Mouse (Mus musculus) myocyte (in vitro differentiated cells): ENCODE data around the gene Samd4b.

Experiments used
- E2F4 ChIP-seq: IDR thresholded peaks from one replicate; pipeline ENCODE4 v1.6.1; 2011; ENCODE audit warnings: mild to moderate bottlenecking, control low read depth, moderate library complexity; ENCODE audit not compliant: insufficient read depth
- MAX ChIP-seq: IDR thresholded peaks from one replicate; pipeline ENCODE4 v1.6.1; 2011; ENCODE audit warnings: low read depth, mild to moderate bottlenecking, control low read depth
- MYOD1 ChIP-seq, 3 experiments: IDR thresholded peaks; one replicate each; pipeline ENCODE4 v1.6.1; 2011; ENCODE audit warnings: control low read depth in 2 of 3, low read depth in 2 of 3, mild to moderate bottlenecking in 2 of 3, moderate library complexity in 1 of 3; ENCODE audit not compliant: insufficient read length in 2 of 3, control insufficient read depth in 1 of 3
- MYOG ChIP-seq, 3 experiments: IDR thresholded peaks; one replicate each; pipeline ENCODE4 v1.6.1; 2011; ENCODE audit warnings: control low read depth in 2 of 3, low read depth in 2 of 3, mild to moderate bottlenecking in 2 of 3; ENCODE audit not compliant: insufficient read length in 2 of 3, control insufficient read depth in 1 of 3, insufficient read depth in 1 of 3
- POLR2A ChIP-seq: IDR thresholded peaks from one replicate; pipeline ENCODE4 v1.6.1; 2011; ENCODE audit warnings: low read depth, mild to moderate bottlenecking, control low read depth, moderate library complexity; ENCODE audit not compliant: insufficient read length

GRCm38 (mm10) chr7:28401942-28402341, 196.0 kb downstream of the Samd4b start:
- TF ChIP-seq MYOG (IDR thresholded peaks at IDR 0.05; ENCODE audit: control insufficient read depth in 1 of 3, insufficient read depth in 1 of 3, insufficient read length in 2 of 3, low read depth in 2 of 3) = no peak
- no peak for TF ChIP-seq POLR2A
- TF ChIP-seq E2F4 = no peak
- TF ChIP-seq MYOD1 (IDR thresholded peaks at IDR 0.05; ENCODE audit: control insufficient read depth in 1 of 3, insufficient read length in 2 of 3, low read depth in 2 of 3) = no peak
- TF ChIP-seq MAX = no peak
